Mouse (Mus musculus): ENCODE data around the gene Ak5.

GRCm38 (mm10) chr3:152483800-152484199 lies 184.4 kb downstream of the Ak5 start:
- TF ChIP-seq CTCF (conservative IDR thresholded peaks at IDR 0.05; ENCODE audit: low read length) (no peak), POU5F1 (IDR thresholded peaks at IDR 0.05; ENCODE audit: borderline replicate concordance, low read length) (no peak)
